Mouse (Mus musculus): ENCODE results near the gene Smtnl1.
"Not testable (repeated sequence)": the region's sequence is repeated elsewhere in the genome, so short reads cannot be mapped to it uniquely, and the experiment has no call there.

Smtnl1 gene

DNA sequence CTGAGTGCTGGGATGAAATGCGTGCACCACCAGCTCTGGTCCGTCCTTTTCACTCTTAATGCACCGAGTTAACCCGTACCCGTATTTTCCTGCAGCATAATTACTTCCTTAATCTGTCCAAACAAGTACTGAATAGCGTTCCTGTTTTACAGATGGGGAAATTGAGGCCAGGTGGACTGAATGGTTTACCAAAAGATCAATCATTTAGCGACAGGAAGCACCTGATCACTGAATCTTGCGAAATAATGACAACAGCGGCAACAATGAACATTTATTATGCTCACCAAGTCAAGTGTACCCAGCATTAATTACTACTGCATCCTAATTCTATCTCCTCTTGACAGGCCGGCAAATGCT is 16.1 kb upstream of the Smtnl1 start, which contains the start of gene Slc43a1:
Gene Slc43a1 (plus strand): TSS at position 258 of the 357 bp plus-strand sequence.
- no peak for DNase-seq (ENCODE audit: low read depth, low spot score)

- DNase-seq (ENCODE audit: low read depth, low spot score) = no peak
Observed at GRCm38 (mm10) chr2:84837817-84838592, 15.6 kb upstream of the Smtnl1 start.

GRCm38 (mm10) chr2:84837107-84837506 is 14.7 kb upstream of the Smtnl1 start:
- DNase-seq (ENCODE audit: low read depth, low spot score) = no peak

DNA sequence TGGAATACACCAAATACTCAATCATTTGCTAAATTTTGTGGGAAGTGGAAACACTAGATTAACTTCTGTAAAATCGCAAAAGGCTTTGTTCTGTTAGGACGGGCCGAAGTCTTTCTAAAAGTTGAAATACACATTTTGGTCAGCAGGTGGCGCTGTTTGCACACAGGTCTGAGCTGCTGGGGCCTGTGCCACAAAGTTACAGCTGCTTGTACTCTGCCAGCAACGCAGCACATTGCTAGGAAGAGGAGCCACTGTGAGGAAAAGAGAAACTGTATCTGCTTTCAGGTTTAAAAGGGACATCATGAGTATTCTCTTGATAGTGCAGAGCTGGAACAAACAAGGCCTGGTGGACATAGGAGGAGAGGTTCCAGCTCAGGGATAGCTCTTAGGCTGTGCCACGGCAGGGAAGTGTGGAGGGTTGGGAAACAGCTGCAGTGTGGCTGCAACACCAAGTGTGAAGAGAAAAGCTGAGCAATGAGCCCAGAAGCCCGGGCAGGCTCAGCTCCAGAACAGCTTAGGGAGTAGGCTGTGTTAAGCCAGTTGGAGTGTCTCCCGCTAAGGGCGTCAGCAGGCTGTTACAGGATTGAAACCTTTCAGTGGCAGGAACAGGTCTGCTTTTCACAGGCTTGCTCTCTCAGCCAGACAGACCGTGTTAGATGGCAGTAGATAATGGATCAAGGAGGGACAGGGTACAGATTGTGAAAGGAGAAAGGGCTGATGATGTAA is 9.4 kb upstream of the Smtnl1 start:
- peak; percentile 92 for DNase-seq (ENCODE audit: low read depth, low spot score)

- no peak for DNase-seq (ENCODE audit: low read depth, low spot score)
Observed at GRCm38 (mm10) chr2:84827283-84827920, 5.0 kb upstream of the Smtnl1 start.

GRCm38 (mm10) chr2:84826488-84827282 is 4.2 kb upstream of the Smtnl1 start, which contains the start of gene Timm10:
Gene Timm10 (plus strand): TSS chr2:84826997.
- peak; percentile 92 for DNase-seq (ENCODE audit: low read depth, low spot score)

GRCm38 (mm10) chr2:84823237-84823636 is 785 bp upstream of the Smtnl1 start:
- no peak for DNase-seq (ENCODE audit: low read depth, low spot score)

- peak; percentile 85 for DNase-seq (ENCODE audit: low read depth, low spot score)
Observed at GRCm38 (mm10) chr2:84819861-84820260, 2.6 kb downstream of the Smtnl1 start.

DNA sequence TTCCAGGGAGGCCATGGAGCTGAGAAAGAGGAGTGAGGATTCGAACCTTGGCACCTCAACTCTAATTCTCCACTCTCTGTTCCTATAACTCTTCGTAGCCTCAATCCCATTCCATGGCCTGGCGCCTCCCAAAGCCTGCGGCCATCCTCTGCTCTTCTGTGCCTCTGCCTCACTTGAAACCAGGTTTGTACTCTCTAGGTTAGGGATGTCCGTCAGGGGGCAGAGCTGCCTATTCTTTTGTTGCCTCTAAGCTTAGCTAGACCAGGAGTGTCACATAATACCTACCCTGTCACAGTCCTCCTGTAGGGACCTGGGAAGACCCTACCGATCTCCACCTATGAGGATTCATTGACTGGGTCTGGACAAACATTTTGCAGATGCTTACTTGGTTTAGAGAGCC is 9.8 kb downstream of the Smtnl1 start:
- no peak for DNase-seq (ENCODE audit: low read depth, low spot score)

DNA sequence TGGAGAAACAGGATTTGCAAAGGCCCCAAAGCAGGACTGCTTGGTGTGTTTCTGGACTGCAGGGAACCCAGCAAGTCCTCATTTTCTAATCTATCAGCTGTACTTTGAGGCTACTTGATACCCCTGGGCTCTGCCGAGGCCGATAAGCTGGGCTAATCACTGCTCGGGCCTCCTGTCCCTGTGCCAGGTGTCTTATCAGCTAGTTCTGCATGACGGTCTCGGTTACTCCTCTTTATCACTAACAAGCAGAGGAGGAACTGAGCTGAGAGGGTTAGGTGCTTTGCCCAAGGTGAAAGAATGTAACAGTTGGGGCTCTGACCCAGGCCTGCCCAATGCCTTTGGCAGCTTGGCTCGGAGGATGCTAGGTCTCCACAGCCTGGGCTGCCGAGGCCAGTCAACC is 10.6 kb downstream of the Smtnl1 start:
- peak; percentile 44 for DNase-seq (ENCODE audit: low read depth, low spot score)

- peak; percentile 81 for DNase-seq (ENCODE audit: low read depth, low spot score)
Observed at GRCm38 (mm10) chr2:84810886-84811577, 11.4 kb downstream of the Smtnl1 start.

DNA sequence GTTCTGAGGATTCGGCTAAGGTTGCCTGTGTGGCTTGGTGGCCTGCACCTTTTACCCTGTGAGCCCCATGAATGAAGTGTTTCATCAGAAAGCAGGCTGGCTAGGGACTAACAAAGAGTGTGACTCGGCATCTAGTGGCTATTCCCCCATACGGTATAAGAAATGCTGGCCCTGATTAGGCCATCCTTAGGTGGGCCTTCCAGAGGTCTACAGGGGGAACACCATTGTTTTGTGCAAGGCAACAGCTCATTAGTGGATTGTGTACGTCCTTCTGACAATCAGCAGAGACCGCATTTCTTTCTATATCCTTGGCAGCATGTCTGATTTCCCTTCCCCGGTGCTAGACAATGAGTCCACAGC is 11.9 kb downstream of the Smtnl1 start:
- no peak for DNase-seq (ENCODE audit: low read depth, low spot score)

DNA sequence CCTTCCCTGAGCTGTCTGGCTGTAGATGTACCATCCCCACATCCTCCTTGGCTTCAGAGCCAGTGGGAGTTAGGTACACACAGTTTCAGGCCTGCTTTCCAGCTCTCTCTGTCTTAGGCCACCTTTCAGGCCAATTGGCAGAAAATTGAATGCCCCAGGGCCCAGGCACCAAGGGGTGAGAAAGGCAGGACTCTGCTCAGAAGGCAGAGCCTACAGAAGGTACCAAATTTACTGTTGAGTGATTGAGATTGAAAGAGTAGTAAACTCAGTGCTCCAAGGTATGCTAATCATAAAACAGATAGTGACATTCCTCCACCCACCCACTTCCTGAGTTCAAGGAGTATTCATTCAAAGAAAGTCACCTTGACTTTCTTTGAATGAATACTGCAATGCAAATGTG is 13.1 kb downstream of the Smtnl1 start:
- DNase-seq (ENCODE audit: low read depth, low spot score) = no peak

DNA sequence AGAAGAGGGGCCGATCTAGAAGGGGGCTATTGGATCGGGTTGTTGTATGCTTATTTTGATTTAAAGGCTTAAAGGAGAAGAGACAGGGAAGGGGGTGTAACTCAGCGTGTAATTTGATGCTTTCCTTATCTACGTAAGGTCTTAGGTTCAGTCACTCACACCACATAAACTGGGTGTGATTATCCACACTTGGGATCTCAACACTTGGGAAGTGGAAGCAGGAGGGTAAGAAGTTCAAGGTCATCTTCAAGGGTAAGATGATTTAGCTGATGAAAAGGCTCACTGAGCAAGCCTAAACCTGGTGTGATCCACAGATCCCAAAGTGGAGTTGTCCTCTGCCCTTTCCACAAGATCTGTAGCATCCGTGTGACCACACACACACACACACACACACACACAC is 15.9 kb downstream of the Smtnl1 start:
- DNase-seq (ENCODE audit: low read depth, low spot score) = no peak

DNA sequence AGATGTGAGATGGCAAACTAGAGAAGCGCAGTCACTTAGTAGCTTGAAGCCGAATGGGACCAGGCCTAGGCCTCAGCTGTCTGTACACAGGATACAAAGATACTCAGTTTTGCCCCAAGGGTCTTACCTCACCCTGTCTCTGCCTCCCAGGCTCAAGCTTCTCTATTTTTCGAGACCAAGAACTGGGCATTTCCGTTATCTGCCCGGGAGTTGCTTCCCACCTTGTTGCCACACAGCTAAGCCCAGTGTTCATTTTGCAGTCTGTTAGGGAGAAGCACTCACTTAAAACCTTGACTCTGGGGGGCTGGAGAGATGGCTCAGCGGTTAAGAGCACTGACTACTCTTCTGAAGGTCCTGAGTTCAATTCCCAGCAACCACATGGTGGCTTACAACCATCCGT is 18.5 kb downstream of the Smtnl1 start:
- DNase-seq (ENCODE audit: low read depth, low spot score) = no peak

DNA sequence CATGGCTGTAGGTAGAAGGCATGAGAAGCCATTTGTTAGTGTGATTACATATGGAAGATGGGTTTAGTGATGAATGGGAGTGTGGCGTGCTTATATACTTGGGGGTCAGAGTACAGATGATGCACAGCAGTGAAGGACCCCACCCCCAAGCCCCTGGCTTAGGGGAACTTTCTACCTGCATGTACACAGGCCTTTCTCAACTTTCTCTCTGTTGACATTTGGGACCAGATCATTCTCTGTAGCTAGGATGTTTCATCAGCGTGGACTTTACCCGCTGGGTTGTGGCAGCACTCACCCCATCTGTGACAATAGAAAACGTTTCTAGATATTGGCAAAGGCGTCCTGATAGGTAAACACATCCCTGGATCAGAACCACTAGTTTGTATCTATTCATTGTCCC is 21.2 kb downstream of the Smtnl1 start:
- DNase-seq (ENCODE audit: low read depth, low spot score) = not testable (repeated sequence)

DNA sequence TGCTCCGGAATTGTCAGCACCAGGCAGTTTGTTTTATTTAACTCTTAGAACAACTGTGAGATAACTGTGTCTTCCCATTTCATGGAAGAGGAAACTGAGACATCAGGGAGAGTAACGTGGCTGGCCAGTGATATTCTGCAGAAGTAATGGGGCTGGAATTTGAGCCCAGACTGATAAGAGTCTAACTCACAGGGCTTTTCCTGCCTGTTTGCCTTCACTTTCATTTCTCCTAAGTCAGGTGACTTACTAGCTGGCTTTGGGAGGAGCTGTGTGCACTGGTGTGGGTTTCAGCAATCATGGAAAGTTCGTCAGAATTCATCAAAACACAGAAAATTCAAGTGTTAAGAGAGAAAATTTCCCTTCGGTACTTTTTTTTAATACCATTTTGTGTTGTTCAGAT is 22.1 kb downstream of the Smtnl1 start:
- no peak for DNase-seq (ENCODE audit: low read depth, low spot score)

- DNase-seq (ENCODE audit: low read depth, low spot score) = peak; percentile 64
Observed at GRCm38 (mm10) chr2:84799041-84799561, 23.4 kb downstream of the Smtnl1 start.

- DNase-seq (ENCODE audit: low read depth, low spot score) = peak; percentile 56
Observed at GRCm38 (mm10) chr2:84798493-84798921, 23.9 kb downstream of the Smtnl1 start, which contains the start of gene Ube2l6. Gene Ube2l6 (plus strand): TSS chr2:84798828.

DNA sequence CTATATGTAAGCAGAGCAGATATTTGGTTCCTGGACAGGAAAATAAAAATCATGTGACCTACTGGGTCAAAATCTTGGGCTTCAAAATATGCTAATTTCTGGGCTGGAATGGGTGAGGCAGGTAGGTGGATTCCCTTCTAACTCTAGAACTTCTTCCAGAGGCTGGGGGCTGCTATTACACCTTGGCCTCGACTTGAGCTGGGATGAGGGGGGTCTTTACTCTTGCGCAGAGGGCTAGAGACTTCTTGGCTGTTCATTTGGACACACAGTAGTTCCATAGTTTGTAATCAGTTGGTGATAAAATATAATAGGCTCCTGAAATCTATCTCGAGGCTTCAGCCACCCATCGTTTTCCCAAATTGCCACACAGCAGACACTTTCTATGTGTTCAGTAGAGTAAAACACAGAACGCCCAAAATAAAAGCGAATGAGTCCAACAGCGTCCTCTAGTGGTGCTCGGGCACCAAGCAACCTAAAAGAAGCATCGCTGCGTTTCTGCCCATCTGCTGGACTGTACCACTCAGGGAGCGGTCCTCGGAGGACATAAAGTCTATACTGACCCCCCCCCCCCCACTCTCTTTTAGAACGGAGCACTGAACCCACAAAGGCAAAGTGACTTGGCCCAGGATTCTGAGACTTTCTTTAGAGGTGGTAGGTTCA is 24.5 kb downstream of the Smtnl1 start:
- DNase-seq (ENCODE audit: low read depth, low spot score) = peak; percentile 72

Data from skeletal muscle tissue, adult 2 months (tissue).